Mouse (Mus musculus) thymus, postnatal 4 days (tissue): Measurements from ENCODE around the gene Ube2g2.
"Not testable (repeated sequence)": the region's sequence is repeated elsewhere in the genome, so short reads cannot be mapped to it uniquely, and the experiment has no call there.

Experiments
- DNase-seq: peaks from one replicate; pipeline ENCODE4 v3.0.0; 2021

The Ube2g2 gene

DNA sequence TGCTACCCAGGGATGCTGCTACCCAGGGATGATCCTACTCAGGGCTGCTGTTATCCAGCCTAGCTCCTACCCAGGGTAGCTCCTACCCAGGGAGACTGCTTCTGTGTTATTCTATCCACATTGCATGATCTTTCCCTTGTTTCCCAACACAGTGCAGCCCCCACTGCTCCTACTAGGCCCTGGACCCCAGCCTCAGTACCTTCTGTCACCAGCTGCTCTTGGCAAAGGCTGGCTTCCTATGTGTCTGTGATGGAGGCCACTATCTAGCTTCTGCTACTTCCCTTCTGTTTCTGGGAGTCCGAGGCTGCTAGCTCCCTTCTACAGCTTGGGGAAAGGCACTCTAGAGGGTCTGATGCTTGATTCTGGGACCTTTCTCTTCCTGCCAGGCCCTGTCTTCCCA, 25.4 kb downstream of the Ube2g2 start:
- DNase-seq = no peak

DNA sequence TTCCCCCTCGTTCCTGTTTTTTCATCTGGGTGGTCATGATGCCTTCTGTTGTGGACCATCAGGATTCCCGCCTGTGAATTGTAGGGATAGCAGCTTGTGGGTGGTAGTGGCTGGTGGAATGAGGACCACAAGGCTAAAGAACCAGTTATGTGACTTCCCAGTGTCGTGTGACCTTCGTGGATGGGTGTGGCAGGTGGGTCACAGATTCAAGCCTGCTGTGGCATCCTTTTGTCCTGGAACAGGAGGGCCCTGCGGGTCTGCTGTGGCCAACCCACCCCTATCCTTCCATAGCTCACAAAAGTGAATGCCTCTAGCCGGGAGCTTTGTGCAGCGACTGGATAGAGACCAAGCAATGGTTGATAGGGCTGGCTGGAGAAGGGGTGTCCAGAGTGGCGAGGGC, 25.8 kb downstream of the Ube2g2 start:
- no peak for DNase-seq

DNA sequence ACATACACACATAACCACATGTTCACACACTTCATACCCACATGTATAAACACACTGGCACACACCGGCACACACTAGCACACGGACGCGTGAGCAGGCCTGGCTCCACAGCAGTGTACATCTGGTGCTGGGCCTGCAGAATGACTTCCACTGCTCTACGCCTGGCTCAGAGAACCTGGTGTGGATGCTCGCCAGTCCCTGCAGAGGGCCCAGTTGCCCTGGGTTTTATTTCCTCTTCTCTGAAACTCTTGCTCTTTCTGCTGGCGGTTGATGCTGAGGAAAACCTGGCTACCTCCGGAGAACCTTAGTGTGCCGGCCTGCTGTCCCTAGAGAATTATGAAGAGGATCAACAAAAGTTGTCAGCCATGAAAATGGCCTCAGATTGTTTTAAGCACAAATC, 30.0 kb downstream of the Ube2g2 start:
- no peak for DNase-seq

DNA sequence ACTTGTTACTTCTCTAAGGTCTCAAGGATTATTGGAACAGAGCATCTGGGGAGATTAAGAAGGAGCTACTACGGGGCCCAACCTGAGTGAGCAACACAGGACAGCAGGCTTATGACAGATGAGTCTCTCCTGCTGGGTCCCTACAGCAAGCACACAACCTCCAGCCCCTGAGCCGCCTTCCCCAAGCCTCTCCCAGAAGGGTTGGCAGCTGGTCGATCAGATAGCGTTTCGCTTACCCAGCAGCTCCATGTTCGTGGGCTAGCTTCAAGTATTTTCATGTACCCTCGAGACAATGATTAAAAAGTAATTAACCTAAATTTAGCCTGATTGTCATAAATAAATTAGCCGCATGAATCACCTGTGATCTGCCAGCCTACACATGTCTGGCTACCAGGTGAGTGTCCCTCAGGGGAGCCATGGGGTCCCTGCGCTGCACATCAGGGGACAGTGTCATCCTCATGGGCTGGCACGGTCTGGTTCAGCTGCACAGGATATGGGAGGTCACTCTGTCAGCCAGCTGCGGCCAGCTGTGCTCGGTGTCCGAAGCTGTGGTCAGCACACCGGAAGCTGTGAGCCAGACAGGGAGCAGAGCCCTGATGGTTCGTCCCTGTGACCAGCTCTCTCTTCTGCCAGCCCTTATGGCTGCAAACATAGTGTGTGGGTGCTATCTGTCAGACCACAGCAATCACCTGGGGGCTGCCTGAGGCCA, 36.4 kb downstream of the Ube2g2 start:
- DNase-seq = no peak

DNA sequence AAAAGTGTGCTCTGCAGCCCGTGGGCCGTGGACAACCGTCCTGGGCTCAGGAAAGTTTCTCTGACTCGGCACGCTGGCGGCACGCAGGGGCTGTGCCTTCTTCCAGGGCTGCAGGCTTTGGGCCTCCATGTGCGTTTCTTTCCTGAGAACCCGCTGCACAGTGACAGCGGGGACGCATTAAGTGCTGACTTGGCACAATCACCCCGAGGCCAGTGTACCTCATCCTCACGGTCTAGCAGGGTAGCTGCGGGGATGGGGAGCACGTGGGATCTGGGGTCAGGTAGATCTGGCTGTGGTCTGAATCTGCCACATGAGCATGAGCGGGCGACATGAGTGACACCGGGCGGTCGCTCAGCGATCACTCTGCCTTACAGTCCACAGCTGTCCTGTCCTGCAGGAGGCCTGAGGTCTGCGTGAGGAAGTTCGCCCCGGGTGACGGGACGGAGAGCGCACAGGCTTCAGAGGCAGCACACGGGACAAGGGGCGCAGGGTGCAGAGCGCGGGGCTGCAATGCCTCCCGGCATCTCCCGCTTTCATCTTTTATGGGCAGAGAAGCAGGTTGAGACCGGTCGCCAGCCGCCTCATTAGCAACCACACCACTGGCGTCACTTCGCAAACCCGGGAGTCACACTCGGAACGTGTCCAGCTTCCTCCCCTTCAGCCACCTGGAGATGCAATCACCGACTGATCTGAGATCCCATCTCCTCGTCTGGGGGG, 42.0 kb downstream of the Ube2g2 start:
- no peak for DNase-seq

DNA sequence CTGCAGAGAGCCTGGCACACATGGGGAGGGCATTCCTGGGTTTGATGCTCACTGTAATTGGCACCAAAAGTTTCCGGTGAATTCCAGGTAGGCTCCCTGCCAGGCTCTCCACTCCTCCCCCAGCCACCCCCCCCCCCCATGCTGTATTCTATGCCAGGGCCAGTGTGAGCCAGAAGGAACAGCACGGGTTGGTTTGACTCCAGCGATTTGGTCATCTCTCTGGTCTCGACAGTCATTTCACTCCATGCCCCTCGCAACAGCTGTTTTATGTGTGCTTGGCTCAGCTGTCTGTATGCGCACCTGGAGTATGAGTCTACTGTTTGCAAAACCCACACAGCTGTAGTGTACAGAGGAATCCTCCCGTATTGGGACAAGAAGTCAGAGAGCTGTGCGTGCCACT, 44.3 kb downstream of the Ube2g2 start:
- no peak for DNase-seq

DNA sequence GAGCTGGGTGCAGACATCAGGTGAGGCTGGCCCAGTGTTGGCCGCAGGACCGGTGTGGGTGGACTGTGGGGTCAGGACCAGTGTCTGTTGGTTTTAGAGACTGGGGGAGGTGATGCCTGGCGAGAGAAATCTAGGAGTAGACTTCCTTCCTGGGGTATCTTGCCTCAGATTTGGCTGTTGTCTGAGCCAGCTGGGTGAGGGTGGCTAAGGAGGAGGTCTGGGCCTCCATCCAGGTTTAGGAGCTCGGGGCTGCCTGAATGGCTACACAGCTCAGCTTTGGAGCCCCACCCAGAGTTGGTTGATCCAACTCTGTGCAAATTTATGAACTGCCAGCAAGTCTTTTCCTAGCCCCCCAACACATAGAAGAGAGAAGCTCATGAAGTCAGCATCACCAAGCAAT, 45.3 kb downstream of the Ube2g2 start:
- no peak for DNase-seq

DNA sequence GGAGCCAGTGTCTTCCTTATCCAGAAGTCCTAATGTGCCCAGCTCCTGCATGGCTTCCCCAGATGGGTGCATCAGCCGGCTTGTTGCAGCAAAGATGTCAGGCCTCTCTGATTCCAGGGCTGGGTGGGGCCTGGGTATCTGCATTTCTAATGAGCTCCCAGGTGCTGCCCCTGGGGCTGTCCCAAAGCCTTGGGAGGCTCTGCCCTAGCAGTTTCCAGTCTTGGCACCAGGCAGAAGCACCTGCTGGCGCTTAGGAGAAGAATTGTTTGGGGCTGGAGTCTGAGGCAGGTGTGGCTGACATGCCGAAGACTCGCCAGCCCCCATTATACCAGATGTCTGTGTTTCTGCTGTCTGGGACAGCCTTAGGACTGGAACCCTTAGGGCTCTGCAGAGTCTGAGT, 48.6 kb downstream of the Ube2g2 start:
- DNase-seq = no peak

DNA sequence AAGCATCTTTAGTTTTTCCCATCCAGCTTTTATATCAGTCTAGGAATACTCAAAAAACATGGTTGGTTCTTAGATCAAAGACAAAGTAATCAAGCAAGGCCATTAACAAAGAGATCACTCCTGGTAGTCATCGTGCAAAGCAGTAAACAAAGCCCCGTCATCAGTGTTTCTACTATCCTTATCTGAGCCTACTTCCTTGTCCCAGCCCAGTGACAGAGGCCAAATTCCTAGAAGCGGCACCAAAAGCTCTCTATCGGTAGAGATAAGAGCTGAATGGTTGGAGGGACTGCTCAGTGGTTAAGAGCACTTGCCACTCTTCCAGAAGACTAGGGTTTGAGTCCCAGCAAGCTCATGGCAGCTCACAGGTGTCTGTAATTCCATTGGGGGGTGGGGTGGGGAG, 49.4 kb downstream of the Ube2g2 start:
- DNase-seq = no peak

DNA sequence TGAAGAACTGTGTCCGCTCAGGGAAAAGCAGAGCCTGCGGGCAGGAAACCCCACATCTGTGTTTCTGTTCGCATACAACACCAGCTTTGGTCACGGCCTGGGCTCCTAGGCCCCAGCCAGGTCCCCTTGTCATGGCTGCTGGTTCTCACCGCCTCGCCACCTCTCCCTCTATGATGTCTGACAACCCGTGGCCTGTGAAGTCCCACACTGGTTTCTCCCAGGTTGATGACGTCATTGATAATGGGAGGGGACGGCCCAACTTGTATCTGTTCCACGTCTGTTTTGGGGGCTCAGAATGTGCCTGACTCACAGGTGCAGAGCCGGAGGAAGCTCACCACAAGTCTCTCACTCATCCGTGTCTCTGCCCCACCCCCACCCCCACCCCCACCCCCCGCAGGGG, 51.7 kb downstream of the Ube2g2 start:
- DNase-seq = peak; percentile 57

DNA sequence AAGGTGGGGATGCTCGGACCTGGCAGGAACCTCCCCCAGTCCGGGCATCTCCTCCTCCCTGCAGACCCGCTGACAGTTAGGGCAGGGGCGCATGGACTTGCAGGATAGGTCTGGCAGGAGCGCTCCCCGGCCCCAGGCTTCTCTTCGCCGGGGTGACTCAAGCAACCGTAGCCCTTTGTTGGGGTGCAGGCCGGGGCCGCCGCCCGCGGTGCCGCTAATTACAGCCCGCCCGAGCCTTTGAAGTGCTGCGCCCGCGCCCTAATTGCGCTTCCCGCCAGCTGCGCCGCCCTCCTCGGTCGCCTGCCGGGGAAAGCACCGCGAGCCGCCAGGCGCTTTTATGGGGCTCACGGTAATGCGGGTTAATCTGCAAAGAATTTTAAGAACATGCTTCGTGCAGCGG, 55.5 kb downstream of the Ube2g2 start:
- peak; percentile 58 for DNase-seq

DNA sequence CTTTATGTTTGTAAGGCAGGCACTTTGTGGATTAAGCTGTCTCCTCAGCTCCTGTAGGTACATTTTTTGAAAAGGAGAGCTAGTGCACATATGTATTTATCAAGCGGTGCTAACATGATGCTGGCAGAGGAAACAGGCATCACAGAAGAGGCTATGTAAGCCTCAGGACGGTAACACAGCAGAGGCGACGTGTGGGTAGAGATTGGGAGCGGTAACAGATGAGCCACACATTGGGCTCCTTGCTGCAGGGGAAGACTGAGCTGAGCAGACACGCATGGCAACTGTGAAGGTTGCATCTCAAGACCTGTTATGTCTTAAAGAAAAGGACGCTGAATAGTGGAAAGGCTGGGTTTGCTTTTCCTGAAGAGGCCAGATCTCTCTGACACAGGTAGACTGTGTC, 60.9 kb downstream of the Ube2g2 start:
- no peak for DNase-seq

DNA sequence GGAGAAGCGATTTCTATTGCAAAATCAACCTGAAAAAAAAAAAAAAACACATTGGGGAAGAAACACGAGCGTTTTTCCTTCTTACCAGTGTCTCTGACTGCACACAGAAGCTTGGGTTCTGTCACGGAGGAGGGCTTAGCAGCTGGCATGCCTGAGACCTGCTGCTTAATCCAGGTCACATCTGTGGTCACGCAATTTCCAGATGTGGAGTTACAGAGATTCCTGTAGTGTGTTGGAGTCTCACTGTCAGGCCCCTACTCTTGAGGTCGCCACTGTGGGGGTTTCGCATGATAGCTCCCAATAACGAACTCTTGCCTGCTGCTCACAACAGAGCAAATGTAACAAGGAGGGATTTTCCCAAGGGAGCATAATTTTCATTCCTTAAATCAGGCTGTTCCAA, 62.1 kb downstream of the Ube2g2 start:
- no peak for DNase-seq

DNA sequence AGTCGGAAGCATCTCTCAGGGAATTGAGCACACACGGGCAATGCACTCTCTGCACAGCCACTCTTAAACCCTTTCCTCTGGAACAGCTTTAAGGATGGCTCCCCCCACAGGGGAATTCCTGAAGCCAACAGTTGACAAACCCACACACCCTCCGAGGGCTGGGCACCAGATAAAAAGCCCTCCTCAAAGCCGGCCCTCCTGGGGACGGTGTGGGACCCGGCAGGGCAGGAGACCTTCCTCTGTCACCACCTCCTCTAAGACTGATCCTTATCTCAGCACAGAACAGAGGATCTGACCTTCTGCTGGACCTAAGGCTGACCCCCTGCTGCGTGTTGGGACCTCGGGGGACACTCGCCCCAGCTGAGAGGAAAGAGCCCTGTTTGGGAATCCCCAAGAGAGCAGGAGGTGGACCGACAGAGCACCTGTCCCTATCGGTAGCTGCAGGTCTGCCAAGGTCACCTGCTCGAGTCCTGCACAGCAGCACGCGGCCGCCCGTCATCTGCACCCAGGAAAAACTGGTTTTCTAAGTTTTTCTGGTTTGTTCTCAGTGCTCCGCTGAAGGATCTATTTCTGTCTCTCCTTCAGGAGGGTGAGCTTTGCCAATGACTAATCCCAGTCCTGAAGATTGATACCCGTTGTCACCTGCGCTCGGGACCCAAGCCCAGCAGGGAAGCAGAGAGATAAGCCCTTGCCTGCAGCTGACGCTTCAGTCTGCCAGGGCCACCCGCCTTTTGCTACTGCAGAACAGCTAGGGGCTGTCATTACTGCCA, 64.0 kb downstream of the Ube2g2 start, which contains the start of gene Tspear:
Tspear (plus strand) TSS at position 675 of the 770 bp plus-strand sequence.
- no peak for DNase-seq

DNA sequence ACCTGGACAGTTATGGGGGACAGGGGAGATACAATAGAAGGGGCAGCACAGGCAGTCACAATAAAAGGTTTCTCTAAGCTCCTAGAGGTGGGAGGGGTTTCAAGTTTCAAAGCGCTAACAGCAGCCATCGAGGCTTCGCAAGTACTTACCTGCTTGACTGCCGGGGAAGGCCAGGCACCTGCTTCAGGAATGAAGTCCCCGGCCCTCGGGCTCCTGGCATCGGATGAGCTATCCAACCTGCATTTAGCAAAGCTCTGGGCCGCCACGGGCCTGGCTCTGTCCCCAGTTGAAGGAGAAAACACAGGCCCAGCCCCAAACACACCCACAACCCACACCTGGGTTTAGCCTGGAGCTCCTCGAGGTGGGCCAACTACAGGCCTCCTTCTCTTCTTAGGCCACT, 64.9 kb downstream of the Ube2g2 start:
- DNase-seq = no peak

DNA sequence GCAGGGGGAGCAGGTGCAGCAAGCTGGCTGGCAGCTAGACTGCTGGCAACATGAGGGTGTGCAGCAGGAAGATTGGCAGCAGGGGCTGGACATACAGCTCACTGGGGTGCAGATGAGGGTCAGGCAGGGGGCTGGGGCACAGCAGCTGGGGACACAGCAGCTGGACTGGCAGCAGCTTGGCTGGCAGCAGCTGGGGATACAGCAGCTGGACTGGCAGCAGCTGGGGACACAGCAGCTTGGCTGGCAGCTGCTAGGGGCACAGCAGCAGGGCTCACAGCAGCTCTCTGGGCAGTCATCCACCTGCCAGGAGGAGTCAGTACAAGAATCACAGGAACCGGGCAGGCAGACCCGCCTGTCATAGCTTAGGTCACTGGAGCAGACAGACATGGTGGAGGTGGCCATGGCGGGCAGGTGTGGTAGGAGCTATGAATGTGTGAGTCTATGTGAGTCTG, 68.3 kb downstream of the Ube2g2 start, which contains the start of gene Gm19402:
Gm19402 (minus strand) TSS at position 402 of the 452 bp plus-strand sequence.
- not testable (repeated sequence) for DNase-seq
